Mouse (Mus musculus) retina, postnatal 7 days (tissue): ENCODE data around the gene Zbtb22.
"Not testable (repeated sequence)": the region's sequence is repeated elsewhere in the genome, so short reads cannot be mapped to it uniquely, and the experiment has no call there.

Experiments used
- DNase-seq: peaks from one replicate; pipeline ENCODE4 v3.0.0-alpha.2; 2012; ENCODE audit warnings: low read depth, low spot score

Gene Zbtb22

DNA sequence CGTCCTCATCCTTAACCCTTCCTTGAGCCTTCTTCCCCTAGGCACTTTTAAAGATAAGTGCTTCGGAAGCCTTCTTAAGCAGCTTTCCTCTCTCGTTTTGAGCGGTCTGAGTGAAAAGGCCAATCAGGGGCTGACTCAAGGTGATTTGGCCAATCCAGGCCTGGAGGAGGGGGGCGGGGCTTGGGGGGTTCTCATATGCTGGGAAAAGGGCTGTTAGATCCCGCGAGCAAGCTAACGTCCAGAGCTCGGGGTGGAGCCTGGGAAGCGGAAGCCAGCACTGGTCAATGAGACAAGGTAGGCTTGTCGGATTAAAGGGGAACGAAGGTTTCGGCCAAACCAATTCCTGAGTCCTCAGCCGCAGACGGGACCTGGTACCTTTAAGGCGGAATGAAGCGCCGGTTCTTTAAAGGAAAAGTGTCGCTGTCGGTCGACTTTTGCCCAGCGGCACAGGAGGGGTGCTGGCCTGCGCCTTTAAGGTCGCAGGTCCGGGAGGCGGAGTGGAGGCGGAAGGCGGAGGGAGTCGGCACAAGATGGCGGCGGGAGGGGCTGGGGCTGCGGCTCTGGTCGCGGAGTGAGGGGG is at the start of gene Zbtb22, which contains the start of gene Tapbp:
TSS of gene Zbtb22 (plus strand) at position 234 of the 580 bp plus-strand sequence.
TSS of gene Tapbp (plus strand) at position 229 of the 580 bp plus-strand sequence.
- peak; percentile 98 for DNase-seq

DNA sequence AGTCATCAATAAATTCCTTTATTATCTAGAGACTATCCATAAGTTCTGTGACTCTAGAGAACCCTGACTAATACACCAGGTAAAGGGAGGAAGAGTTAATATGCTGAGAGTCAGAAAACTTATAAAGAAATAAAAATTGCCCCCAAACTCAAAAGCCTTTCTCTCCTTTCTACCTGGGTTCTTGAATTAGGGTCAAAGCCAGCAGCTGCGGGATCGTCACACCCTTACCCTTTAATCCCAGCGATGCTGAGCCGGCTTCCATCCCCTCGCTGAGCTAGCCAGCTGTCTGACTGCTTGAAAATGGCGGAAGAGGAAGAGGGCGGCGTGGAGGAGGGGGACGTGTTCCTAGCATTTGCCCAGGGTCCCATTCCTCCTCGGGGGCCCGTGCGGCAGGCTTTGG is 42.2 kb upstream of the Zbtb22 start, which contains the start of gene Gm7029:
TSS of gene Gm7029 (plus strand) at position 301 of the 400 bp plus-strand sequence.
- not testable (repeated sequence) for DNase-seq

DNA sequence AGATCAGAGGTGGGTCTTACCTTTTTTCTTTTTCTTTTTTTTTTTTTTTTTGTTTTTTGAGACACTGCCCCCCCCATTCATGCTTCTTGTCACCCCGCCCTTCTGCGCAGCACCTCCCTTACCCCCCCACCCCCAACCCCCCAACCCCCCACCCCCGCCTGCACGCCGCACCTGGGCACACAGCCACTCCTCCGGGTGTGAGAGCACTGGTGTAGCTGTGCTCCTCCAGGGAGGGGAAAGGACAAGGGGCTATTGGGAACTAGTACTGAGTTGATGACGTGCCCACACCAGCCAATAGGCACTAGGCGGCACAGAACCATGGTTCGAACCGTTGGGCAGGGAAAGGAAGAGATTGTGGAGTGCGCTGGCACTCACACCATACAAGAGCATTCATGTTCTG is 41.3 kb upstream of the Zbtb22 start:
- no peak for DNase-seq

- DNase-seq, result not testable (repeated sequence)
Measured at GRCm38 (mm10) chr17:33875797-33876196, 39.9 kb upstream of the Zbtb22 start.

DNA sequence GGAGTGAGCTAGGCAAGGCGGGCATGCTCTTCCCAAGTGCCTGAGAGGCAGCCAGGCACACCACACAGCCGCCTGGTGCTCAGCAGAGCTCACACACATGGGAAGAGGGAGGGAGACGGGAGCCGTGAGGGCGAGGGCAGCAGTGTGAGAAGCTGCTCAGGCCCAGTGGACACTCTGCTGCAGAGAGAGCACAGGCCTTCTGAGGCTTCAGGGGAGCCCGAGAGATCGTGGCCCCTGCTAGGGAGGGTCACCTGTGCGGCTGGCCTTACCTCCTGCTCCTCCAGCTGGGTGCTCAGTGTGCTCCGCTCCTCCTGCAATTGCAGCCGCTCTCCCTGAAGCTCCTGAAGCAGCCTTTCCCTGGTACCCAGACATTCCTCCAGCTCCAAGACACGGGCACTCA is 31.4 kb upstream of the Zbtb22 start:
- DNase-seq, result not testable (repeated sequence)

GRCm38 (mm10) chr17:33887802-33888201 is 27.9 kb upstream of the Zbtb22 start:
- not testable (repeated sequence) for DNase-seq

DNA sequence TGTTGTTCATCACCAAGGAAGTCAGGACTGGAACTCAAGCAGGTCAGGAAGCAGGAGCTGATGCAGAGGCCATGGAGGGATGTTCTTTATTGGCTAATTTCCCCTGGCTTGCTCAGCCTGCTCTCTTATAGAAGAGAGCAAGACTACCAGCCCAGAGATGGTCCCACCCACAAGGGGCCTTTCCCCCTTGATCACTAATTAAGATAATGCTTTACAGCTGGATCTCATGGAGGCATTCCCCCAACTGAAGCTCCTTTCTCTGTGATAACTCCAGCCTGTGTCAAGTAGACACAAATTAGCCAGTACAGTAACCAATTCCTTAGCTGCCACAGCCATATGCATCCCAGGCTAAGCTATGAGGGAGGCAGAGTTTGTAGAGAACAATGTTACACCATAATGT is 27.5 kb upstream of the Zbtb22 start:
- not testable (repeated sequence) for DNase-seq

DNA sequence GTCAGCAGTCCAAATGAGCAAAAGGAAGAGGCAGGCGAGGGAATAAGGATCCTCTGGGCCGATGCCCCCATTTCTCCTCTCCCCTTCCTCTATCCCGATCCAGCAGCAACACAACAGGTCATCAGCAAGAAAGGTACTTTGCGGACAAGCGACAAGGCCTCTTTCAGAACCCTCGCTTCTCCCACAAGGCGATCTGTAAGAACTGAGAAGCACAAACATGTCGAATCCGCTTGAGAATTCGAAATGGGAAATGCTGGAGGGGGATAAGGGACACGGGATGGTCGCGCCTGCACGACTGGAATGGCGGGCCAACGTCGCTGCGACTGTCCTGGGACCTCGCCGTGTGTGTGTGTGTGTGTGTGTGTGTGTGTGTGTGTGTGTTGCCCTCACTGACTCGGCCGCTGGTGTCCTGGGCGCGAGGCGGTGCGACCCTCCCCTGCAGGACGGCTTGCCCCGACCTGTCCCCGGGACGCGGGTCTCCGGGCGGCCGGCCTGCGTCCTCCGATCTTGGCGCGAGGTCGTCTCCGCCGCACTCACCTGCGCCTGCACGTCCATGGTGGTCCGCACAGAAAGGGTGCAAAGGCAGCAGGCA is 25.7 kb upstream of the Zbtb22 start:
- DNase-seq, result not testable (repeated sequence)

- DNase-seq, result peak; percentile 99
Measured at GRCm38 (mm10) chr17:33890533-33891059, 25.1 kb upstream of the Zbtb22 start, which contains the start of gene Kifc1. Kifc1 (minus strand) TSS chr17:33890661.

GRCm38 (mm10) chr17:33891357-33891756 is 24.3 kb upstream of the Zbtb22 start:
- no peak for DNase-seq

GRCm38 (mm10) chr17:33891892-33892291 is 23.8 kb upstream of the Zbtb22 start:
- DNase-seq, result not testable (repeated sequence)

- DNase-seq, result no peak
Measured at GRCm38 (mm10) chr17:33892429-33892828, 23.3 kb upstream of the Zbtb22 start.

- not testable (repeated sequence) for DNase-seq
Measured at GRCm38 (mm10) chr17:33893011-33893410, 22.7 kb upstream of the Zbtb22 start.

DNA sequence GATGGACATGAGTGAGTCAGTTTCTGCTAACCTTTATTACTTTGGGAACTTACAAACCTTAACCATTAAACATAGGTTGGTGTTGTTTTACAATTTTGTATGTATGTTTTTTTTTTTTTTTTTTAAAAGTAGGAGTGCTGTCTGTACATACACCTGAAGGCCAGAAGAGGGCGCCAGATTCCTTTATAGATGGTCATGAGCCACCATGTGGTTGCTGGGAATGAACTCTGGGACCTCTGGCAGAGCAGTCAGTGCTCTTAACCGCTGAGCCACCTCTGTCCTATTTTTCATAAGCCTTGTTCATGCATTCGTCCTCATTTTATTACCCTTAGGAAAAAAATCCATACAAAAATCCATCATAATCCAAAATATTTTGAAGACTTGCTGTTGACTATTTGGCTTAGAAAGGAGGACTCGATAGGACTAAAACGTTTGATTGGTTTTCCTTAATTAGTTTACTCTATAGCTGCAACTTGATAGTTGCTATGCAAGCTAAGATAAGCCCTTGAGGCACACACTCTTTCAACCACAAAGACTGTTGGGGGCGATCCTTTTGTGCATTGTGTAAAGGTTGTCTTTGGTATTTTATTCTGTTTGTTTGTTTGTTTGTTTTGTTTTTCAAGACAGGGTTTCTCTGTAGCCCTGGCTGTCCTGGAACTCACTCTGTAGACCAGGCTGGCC is 18.4 kb upstream of the Zbtb22 start:
- peak; percentile 67 for DNase-seq

DNA sequence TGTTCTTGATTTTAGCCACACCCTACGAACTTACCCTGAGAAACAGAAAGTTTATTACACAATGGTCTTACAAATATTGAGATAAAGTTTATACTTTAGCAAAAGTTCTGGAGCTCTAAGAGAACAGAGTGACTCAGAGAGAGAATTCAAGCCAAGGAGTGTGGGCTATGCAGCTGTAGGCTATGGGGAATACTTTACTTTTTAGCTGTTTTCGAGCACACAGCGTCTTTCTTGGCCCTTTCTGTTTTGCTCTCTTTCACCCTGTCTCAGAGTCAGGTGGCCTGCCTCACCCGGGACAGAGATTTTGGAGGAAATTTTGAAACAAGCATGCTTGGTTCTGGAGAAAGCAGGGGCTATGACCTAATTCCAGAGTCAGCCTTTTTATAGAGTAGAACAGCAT is 17.5 kb upstream of the Zbtb22 start:
- DNase-seq, result not testable (repeated sequence)

- DNase-seq, result no peak
Measured at GRCm38 (mm10) chr17:33899642-33900041, 16.1 kb upstream of the Zbtb22 start.

- no peak for DNase-seq
Measured at GRCm38 (mm10) chr17:33900281-33900988, 15.3 kb upstream of the Zbtb22 start.

DNA sequence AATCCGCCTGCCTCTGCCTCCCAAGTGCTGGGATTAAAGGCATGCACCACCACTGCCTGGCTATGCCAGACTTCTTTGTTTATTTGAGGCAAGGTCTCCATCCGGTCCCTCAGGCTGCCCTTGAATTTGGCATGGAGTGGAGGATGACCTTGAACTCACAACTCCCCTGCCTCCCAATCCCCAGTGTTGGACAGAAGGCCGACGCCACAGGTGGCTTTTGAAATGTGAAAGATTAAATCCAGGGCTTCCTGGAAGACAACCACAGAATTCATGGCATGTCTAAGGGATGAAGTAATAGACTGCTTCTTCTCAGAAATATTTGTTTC is 14.8 kb upstream of the Zbtb22 start:
- DNase-seq, result no peak

GRCm38 (mm10) chr17:33901653-33902052 is 14.1 kb upstream of the Zbtb22 start:
- no peak for DNase-seq

- DNase-seq, result no peak
Measured at GRCm38 (mm10) chr17:33902079-33902478, 13.6 kb upstream of the Zbtb22 start.

GRCm38 (mm10) chr17:33902491-33902890 is 13.2 kb upstream of the Zbtb22 start:
- no peak for DNase-seq
